Mouse (Mus musculus) T-helper 2 cell (primary cell): ENCODE measurements around the gene Map3k6.

Experiments used
- in situ Hi-C: fragments of 300-600 bp; cut with MboI, MseI; formaldehyde crosslinking; loops from one replicate; pipeline ENCODE4 v1.15.1; 2025; ENCODE audit warnings: high pct_unique_total_duplicates

The Map3k6 gene

DNA sequence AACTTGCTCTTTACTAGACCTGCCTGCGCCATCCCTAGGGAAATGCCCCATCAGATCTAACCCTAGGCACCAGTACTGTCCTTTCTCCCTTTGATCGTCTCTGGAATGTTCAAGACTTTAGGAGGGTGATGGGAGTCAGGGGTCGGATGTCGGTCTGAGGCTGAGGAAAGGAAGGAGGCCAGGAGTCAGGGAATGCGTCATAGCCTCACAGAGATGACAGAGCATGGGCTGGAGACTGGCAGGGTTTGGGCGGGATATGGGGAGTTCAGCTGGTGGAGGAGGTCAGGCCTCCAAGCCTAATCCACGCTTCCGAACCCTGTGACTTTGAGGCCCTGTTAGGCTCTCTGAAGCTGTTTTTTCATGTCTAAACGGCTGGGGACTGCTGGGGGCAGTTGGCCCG, 27.0 kb upstream of the Map3k6 start:
- in situ Hi-C loops: loop anchor here (5.0 kb wide), 1 partner anchor 84 kb away; no protein-coding TSS in a partner anchor

DNA sequence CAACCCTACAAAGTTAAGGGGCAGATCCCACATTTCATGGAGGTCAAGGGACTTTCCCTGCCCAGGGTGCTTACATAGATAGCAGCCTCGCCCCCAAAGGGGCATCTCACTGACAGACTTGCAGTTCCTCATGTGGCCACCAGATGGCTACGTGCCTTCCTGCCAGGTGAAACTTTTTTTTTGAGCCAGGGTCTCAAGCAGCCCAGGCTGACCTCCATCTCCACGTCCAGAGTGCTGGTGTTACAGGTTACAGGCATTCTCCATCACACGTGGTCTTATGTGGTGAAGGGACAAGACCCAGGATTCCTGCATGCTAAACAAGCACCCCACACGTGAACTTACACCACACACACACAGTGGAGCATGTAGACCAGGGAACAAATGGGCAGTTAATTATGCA, 23.0 kb upstream of the Map3k6 start:
- in situ Hi-C loops: no loop called here

DNA sequence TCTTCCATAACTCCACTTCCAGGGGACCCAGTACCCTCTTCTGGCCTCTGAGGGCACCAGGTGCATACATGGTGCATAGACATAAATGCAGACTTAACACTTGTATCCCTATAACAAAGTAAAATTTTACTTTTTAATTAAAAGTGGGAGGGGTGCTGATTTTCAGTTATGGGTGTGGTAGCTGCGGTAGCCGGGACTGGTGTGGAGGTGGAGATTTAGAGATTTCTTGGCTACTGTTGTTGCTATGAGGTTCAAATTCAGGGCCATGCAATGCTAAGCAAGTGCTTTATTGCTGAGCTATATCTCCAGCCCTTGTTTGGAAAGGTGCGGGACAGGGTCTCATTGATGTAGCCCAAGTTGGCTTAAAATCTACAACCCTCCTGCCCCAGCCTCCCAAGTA, 21.9 kb upstream of the Map3k6 start:
- in situ Hi-C loops: no loop called here

DNA sequence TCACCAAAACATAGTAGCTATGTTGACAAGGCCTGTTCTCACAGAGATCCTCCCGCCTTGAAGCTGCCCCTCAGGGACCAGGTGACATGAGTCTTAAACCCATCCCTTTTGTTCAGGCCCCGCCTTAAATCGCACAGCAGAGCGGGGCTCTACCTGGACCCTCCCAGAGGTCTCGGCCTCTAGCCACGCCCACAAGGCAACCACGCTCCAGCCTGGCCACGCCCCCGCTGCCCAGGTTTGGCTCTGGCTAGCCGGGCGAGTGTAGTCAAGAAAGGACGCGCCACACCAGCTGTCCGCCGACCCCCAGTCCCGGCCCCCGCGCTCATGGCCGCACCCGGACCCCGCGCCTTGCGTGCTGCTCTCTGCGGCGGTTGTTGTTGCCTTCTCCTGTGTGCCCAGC, 20.0 kb upstream of the Map3k6 start:
- in situ Hi-C loops: no loop called here

DNA sequence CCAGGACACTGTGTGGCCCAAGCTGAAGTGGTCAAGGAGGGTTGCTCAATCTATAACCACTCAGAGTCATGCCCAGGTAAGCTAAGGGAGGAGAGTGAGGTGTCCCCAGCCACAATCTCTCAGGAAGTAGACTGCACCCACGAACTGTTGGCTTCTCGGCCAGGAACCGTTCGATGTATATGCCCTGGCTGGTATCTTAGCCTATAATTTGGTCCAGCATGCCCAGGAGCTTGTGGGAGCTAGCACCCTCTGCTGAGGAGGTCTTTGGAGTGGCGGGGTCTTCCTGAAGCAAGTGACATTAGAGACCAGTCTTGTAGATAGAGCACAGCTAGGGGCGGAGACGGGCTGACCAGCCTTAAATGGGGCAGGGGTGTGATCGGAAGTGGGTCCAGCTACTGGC, 18.9 kb upstream of the Map3k6 start:
- in situ Hi-C loops: no loop called here

DNA sequence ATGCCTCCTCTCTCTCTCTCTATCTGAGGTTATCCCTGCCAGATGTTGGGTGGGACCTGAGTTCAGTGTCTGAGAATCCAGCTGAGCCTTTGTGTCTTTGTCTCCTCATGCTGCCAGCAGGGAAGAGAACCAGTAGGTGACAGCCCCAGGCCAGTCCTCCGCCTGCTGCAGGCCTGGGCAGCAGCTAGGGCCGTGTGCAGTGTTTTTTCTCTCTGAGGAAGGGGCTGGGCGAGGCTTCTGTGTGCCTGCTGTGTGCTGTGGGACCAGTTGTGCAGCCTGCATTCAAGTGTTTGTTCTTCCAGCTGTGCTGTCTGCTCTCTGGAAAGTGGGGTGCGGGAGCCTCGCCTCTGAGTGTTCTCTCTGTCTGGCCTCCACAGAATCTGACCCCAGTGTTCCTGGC, 16.7 kb upstream of the Map3k6 start:
- in situ Hi-C loops: no loop called here

DNA sequence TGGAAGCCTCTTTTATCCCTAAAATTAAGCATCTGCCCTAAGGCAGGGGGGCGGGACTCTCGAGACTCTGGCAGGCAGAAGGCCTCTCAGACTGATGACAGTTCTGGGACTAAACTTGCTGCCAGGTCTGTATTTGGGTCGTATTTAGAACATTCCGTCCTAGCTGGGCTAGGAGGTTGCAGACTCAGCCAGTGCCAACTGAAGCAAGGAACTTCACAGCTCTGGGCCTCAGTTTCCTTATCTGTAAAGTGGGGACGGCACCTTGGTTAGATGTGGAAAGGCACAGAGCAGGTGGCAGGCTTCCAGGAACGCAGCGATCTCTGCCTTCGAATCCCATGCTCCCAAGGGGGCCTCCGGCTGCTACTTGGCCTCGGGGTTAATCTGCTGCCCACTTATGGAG, 14.5 kb upstream of the Map3k6 start:
- in situ Hi-C loops: no loop called here

DNA sequence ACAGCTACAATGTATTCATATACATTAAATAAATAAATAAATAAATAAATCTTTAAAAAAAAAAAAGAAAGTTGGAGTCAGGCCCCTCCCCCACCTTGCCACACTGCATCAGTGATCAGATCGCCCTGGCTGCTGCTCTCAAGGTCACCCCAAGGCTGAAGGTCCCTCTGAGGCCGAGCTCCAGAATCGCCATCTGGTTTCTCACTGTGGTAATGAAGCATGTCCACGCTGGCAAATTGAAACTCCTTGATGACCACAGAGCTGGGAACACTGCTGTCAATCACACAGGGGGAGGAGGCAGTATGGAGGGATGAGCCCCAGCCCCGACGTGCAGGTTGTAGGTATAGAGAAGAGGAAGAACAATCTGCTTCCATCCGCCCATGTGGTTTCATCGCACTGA, 13.0 kb upstream of the Map3k6 start:
- in situ Hi-C loops: no loop called here

DNA sequence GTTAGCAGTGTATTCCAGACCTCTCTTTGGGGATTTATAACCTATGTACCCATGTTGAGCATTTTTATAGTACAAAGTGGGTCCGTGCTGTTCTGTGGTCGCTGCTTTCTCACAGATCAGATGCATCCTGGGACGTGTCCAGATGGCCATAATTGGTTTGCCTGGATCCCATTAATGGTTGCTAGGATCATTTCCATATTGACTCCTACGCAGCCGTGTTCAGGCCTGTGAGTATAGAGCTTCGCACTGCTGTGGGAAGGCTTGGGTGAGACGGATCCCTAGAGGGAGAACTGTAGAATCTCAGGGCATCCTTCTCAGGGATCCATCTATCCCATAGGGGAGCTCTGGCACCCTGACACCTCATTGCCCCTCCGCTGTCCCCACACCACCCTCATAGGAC, 11.0 kb upstream of the Map3k6 start:
- in situ Hi-C loops: no loop called here

DNA sequence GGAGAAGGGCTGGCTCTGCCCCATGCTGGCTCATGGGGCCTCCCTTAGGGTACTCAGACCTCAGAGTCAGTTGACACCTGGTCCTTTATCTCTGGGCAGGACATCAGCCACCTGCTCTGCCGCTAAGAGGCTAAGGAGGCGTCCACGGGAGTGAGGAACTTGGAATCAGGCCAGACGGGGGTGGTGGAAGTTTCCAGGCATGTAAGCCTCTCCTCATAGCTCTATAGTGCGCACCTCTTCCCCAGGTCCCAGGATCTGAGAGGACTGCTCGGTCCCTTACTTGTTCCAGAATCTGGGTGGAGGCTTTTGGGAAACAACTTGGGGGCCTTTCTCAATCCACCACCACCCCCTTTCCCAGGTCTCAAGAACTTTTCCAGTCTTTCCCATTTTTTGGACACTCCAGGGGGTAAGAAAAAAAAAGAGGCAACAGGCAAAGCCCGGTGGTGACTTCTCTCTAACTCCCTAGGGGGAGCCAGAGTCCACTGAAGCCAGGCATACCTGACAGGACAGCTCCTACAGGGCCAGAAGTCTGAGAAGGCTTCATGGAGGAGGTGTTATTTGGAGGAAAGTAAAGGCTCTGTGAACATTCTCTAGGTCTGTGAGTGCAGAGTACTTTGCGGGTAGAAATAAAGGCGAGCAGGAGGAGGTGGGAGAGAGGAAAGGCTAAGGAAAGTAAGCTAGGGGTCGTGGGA, 7.2 kb upstream of the Map3k6 start:
- in situ Hi-C loops: no loop called here

DNA sequence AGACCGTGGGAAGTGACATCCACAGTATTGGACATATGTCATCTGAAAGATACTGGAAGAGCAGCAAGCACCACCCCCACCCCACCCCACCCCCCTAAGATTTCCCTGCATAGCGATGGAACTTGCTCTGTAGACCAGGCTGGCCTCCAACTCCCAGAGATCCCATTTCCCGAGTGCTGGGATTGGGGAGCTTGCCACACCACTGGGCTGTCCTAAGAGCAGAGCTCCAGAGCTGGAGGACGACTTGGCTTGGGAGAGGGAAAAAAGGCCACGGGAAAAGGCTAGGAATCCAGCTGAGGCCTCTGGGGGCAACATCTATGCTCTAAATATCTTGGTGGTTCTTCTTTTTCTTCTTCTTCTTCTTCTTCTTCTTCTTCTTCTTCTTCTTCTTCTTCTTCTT, 5.8 kb upstream of the Map3k6 start:
- in situ Hi-C loops: no loop called here

DNA sequence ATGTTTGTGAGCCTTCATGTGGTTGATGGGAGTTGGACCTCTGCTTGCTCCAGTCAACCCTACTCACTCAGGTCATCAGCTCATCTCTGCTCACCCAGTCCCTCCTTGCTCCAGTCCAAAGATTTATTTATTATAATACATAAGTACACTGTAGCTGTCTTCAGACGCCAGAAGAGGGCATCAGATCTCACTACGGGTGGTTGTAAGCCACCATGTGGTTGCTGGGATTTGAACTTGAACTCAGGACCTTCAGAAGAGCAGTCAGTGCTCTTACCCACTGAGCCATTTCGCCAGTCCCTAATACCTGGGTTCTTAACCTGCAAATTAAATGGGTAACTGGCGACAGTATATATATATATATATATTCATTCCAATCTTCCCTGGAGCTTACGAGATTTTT, 5.2 kb upstream of the Map3k6 start:
- in situ Hi-C loops: no loop called here

DNA sequence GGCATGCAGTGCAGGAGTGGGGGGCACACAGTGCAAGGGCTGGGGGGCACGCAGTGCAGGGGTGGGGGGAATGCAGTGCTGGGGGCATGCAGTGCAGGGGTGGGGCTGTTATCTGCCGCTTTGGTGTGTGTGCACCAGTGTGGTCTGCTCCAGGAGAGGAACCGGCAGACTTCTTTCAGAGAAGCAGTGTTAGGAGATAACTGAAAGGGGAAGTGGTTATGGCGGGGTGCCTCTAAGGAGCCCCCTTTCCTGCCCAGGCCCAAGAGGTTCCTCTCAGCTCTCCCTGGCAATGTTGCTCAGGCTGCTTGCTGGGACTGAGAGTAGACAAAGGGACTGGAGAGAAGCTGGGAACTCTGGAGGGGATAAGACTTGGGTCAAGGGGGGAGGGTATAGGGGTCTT, 2.7 kb upstream of the Map3k6 start:
- in situ Hi-C loops: no loop called here

DNA sequence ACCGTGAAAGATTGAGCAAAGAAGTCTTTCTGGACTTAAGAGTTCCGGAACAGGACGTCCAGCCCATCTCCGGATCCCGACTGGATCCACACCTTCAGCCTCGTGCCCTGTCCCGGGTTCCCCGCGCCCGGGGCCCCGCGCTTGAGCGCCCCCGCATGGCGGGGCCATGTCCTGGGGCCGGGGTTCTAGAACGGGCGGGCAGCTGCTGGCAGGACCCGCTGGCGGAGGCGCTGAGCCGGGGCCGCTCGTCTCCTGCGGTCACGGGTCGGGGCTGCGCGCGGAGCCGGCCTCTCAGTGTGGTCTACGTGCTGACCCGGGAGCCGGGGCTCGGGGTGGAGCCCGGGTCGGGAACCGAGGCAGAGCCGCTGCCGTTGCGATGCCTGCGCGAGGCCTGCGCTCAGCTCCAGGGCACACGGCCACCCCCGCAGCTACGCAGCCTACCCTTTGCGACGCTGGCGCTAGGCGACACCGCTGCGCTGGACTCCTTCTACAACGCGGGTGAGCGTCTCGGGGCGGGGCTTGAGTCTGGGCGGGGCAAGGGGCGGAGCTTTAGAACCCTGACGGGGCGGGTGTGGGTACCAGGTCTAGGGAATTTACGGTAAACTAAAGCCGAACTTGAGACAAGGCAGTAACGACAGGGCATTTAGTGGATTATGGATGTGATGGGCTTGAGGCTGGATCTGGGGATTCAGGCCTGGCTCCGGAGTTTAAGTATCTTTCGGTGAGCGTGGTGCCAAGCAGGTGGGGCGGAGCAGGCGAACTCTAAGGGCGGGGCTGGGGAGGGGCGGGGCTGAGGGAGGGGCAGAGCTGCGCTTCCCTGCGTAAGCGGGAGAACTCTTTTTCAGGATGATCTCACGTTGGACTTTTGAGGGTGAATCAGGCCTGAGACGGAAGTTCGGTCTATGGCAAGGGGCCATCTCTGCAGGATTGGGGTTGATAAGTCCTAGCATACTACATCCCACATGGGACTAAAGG, 603 bp downstream of the Map3k6 start:
- in situ Hi-C loops: no loop called here

DNA sequence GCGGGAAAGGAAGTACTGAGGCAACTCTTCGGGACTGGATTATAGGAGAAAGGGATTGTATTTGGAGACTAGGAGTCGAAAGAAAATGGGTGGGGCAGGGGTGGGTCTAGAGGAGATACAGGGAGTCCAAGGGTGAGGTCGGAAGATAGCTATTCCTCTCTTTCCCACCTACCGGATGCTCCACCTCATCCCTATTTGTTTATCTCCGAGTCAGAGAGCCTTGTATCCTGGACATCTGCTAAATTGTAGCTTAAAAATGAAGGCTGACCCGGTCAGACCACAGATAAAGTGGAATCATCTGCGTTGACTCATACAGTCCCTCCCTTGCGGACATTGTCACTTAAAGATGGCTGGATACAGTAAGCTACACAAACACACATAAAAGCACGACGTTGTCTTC, 1.3 kb downstream of the Map3k6 start:
- in situ Hi-C loops: no loop called here

DNA sequence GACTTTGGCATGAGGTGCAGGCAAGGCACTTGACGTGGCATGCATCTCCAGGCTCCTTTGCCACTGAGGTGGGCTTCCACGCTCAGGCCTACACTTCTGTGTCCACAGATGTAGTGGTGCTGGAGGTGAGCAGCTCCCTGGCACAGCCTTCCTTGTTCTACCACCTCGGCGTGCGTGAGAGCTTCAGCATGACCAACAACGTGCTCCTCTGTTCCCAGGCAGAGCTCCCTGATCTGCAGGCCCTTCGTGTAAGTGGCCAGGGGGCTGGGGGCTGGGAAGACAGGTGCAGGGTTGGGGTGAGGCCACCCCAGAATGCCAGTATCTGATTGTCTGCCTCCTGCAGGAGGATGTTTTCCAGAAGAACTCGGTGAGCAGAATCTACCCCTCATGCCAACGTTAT, 2.1 kb downstream of the Map3k6 start:
- in situ Hi-C loops: no loop called here

DNA sequence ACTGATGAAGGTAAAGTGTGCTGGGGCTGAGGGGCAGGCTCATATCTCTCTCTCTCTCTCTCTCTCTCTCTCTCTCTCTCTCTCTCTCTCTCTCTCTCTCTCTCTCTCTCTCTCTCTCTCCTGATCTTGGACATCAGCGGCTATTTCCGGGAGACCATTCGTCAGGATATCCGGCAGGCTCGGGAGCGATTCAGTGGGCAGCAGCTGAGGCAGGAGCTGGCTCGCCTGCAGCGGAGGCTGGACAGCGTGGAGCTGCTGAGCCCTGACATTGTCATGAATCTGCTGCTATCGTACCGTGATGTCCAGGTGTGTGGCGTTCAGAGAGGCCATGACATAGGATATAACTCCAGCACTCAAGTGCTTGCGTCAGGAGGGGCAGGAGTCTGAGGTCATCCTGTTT, 2.9 kb downstream of the Map3k6 start:
- in situ Hi-C loops: no loop called here

DNA sequence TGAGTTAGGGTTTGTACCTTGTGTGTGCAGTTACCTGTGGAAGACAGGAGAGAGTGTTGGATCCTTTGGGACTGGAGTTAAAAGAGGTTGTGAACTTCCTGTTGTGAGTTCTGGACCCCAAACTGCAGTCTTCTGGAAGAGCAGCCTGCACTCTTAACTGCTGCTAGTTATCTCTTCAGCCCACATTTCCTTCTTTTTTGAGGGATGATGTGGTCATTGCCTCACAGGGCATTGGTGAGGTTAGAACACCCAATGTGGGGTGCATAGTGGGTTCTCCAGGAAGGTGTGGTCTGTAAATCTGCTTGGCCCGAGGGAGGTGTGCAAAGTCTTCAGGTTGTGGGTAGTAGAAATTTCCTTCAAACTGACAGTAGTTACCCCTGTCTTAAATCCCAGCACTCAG, 3.7 kb downstream of the Map3k6 start:
- in situ Hi-C loops: no loop called here

DNA sequence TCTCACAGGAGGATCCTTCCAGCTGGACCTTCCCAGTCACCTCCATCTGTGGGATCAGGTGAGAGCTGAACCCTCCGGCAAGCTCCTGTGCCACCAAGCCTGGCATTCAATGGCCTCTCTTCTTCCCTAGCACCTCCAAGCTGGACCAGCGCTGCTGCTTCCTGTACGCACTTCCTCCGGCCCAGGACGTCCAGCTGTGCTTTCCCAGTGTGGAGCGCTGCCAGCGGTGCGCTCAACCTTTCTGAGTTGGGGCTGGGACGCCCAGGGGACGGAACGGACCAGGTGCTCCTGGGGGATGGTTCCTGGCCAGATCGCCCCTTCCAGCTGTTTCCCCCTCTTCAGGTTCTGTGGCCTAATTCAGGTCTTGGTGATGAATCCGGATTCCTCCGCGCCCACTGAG, 6.5 kb downstream of the Map3k6 start:
- in situ Hi-C loops: loop anchor here (5.0 kb wide), 1 partner anchor 50 kb away; no protein-coding TSS in a partner anchor

DNA sequence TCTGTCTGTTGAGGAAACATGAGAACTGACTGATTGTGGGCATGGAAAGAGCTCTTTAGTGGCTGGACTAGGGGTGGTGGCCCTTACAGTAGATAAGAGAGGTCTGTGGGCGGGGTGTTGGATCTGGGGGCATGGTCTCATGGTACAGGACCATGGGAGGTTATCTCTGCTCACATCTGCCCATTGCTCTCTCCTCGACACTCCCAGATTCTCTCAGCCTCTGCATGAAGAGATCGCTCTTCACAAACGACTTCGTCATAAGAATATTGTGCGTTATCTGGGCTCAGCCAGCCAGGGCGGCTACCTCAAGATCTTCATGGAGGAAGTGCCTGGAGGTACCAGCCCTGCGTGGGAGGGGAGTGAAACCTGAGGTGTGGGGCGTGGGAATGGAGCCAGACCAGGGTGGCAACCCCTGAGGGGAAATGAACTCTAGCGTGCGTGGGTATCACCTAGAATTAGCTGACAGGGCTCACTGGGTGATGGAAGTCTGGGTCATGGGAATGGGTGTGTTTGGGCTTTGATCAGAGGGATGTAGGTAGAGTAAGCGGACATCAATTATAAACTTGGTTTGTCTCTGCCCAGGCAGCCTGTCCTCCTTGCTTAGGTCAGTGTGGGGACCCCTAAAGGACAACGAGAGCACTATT, 7.3 kb downstream of the Map3k6 start:
- in situ Hi-C loops: loop anchor here (5.0 kb wide), 1 partner anchor 49 kb away; no protein-coding TSS in a partner anchor

DNA sequence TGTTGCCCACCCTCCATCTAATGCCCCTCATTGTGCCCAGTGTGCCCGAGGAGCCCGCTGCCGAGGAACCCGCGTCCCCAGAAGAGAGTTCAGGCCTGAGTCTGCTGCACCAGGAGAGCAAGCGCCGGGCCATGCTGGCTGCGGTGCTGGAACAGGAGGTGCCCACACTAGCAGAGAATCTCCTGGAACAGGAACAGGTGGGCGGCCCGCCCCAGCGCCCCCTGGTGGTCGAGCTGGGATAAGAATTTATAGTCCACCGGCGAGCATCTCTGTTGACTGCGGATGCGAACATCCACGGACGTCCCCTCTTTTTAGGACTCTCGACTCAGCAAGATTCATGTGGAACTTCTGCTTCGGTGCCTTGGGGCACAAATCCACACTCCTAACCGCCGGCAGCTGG, 10.0 kb downstream of the Map3k6 start:
- in situ Hi-C loops: no loop called here

DNA sequence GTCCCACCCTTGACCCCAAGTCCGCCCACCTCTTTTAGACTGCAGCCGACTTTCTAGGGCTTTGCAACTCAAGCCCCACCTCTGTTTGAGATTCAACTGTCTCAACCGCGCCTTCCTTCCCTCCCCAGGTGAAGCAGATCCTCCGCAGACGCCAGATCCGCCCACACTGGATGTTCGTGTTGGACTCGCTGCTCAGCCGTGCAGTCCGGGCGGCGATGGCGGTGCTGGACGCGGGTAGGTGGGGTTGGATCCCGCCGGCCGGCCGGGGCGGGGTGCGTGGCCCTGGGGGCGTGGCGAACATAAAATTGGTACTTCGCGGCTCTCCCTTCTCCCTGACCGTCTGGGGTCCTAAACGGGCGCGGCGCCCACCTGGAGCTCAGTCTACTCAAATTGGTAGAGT, 10.6 kb downstream of the Map3k6 start:
- in situ Hi-C loops: no loop called here
